Mouse (Mus musculus): Measurements from ENCODE around the gene Mcrip1. TPM values are rescaled to one million over a fixed set of nuclear protein-coding genes. Genes with fewer than 3 reads are reported as not detected.

Mcrip1 gene
- polyA plus RNA-seq, 1 experiment, result 4.1 TPM

GRCm38 (mm10) chr11:120512790-120513453 is 36.6 kb downstream of the Mcrip1 start:
- TF ChIP-seq GATA1 (IDR thresholded peaks at IDR 0.05; ENCODE audit: low read length) (no peak), TAL1 (IDR thresholded peaks at IDR 0.05; ENCODE audit: low read length) (no peak)
- H3K9me3 ChIP-seq (ENCODE audit: control insufficient read depth, low read length), result no peaks in the 10 kb centered on the region; the same call in 1 of the 2 replicates
- H3K4me1 ChIP-seq (ENCODE audit: control insufficient read depth), result peaks cover 35% of the 10 kb centered on the region
- H3K4me3 ChIP-seq (replicated peaks), result no peak overlapping the region
- no peaks in the 10 kb centered on the region for H3K36me3 ChIP-seq (ENCODE audit: control insufficient read depth)
- H3K27me3 ChIP-seq (ENCODE audit: control insufficient read depth), result no peaks in the 10 kb centered on the region; the same call in 1 of the 2 replicates

- peaks cover 34% of the 10 kb centered on the region for H3K4me1 ChIP-seq (ENCODE audit: control insufficient read depth)
- H3K9me3 ChIP-seq (ENCODE audit: control insufficient read depth, low read length), result no peaks in the 10 kb centered on the region; the same call in 1 of the 2 replicates
- H3K36me3 ChIP-seq (ENCODE audit: control insufficient read depth), result no peaks in the 10 kb centered on the region
- H3K4me3 ChIP-seq (replicated peaks), result peak overlapping the region; percentile 54
- H3K27me3 ChIP-seq (ENCODE audit: control insufficient read depth), result no peaks in the 10 kb centered on the region; the same call in none of the 2 replicates
- TF ChIP-seq GATA1 (IDR thresholded peaks at IDR 0.05; ENCODE audit: low read length) (no peak), TAL1 (IDR thresholded peaks at IDR 0.05; ENCODE audit: low read length) (no peak)
Measured at GRCm38 (mm10) chr11:120510375-120511030, 39.0 kb downstream of the Mcrip1 start.

- Histone ChIP-seq H3K4me3 (replicated peaks) (peak overlapping the region; percentile 54), H3K36me3 (ENCODE audit: control insufficient read depth) (no peaks in the 10 kb centered on the region), H3K9me3 (ENCODE audit: control insufficient read depth, low read length) (no peaks in the 10 kb centered on the region), H3K27me3 (ENCODE audit: control insufficient read depth) (no peaks in the 10 kb centered on the region; the same call in 1 of the 2 replicates), H3K4me1 (ENCODE audit: control insufficient read depth) (peaks cover 31% of the 10 kb centered on the region)
- TF ChIP-seq GATA1 (IDR thresholded peaks at IDR 0.05; ENCODE audit: low read length) (no peak), TAL1 (IDR thresholded peaks at IDR 0.05; ENCODE audit: low read length) (no peak)
Measured at GRCm38 (mm10) chr11:120509940-120510339, 39.6 kb downstream of the Mcrip1 start.

- Histone ChIP-seq H3K27me3 (ENCODE audit: control insufficient read depth) (no peaks in the 10 kb centered on the region; the same call in 1 of the 2 replicates), H3K4me1 (ENCODE audit: control insufficient read depth) (peaks cover 31% of the 10 kb centered on the region)
- TF ChIP-seq TAL1 (IDR thresholded peaks at IDR 0.05; ENCODE audit: low read length), result no peak
- no peak for TF ChIP-seq GATA1 (IDR thresholded peaks at IDR 0.05; ENCODE audit: low read length)
Measured at GRCm38 (mm10) chr11:120508290-120508870, 41.1 kb downstream of the Mcrip1 start.

GRCm38 (mm10) chr11:120507611-120508289 is 41.8 kb downstream of the Mcrip1 start:
- H3K27me3 ChIP-seq (ENCODE audit: control insufficient read depth), result no peaks in the 10 kb centered on the region; the same call in 1 of the 2 replicates
- H3K9me3 ChIP-seq (ENCODE audit: control insufficient read depth, low read length), result no peaks in the 10 kb centered on the region
- no peaks in the 10 kb centered on the region for H3K36me3 ChIP-seq (ENCODE audit: control insufficient read depth)
- TF ChIP-seq GATA1 (IDR thresholded peaks at IDR 0.05; ENCODE audit: low read length) (no peak), TAL1 (IDR thresholded peaks at IDR 0.05; ENCODE audit: low read length) (no peak)
- H3K4me1 ChIP-seq (ENCODE audit: control insufficient read depth), result peaks cover 31% of the 10 kb centered on the region
- no peak overlapping the region for H3K4me3 ChIP-seq (replicated peaks)

More at GRCm38 (mm10) chr11:120508290-120508870, 41.1 kb downstream of the Mcrip1 start:
- no peaks in the 10 kb centered on the region for H3K9me3 ChIP-seq (ENCODE audit: control insufficient read depth, low read length)
- H3K4me3 ChIP-seq (replicated peaks), result no peak overlapping the region
- H3K36me3 ChIP-seq (ENCODE audit: control insufficient read depth), result no peaks in the 10 kb centered on the region

GRCm38 (mm10) chr11:120506899-120507298 is 42.6 kb downstream of the Mcrip1 start:
- Histone ChIP-seq H3K4me3 (replicated peaks) (no peak overlapping the region), H3K4me1 (ENCODE audit: control insufficient read depth) (peaks cover 31% of the 10 kb centered on the region), H3K27me3 (ENCODE audit: control insufficient read depth) (no peaks in the 10 kb centered on the region; the same call in 1 of the 2 replicates), H3K36me3 (ENCODE audit: control insufficient read depth) (no peaks in the 10 kb centered on the region), H3K9me3 (ENCODE audit: control insufficient read depth, low read length) (no peaks in the 10 kb centered on the region)
- TF ChIP-seq GATA1 (IDR thresholded peaks at IDR 0.05; ENCODE audit: low read length), result no peak
- no peak for TF ChIP-seq TAL1 (IDR thresholded peaks at IDR 0.05; ENCODE audit: low read length)

GRCm38 (mm10) chr11:120505661-120506060 is 43.9 kb downstream of the Mcrip1 start:
- Histone ChIP-seq H3K9me3 (ENCODE audit: control insufficient read depth, low read length) (no peaks in the 10 kb centered on the region), H3K4me3 (replicated peaks) (no peak overlapping the region), H3K4me1 (ENCODE audit: control insufficient read depth) (peaks cover 22% of the 10 kb centered on the region), H3K36me3 (ENCODE audit: control insufficient read depth) (no peaks in the 10 kb centered on the region), H3K27me3 (ENCODE audit: control insufficient read depth) (peaks cover 3% of the 10 kb centered on the region)
- TF ChIP-seq TAL1 (IDR thresholded peaks at IDR 0.05; ENCODE audit: low read length) (no peak), GATA1 (IDR thresholded peaks at IDR 0.05; ENCODE audit: low read length) (no peak)

- Histone ChIP-seq H3K9me3 (ENCODE audit: control insufficient read depth, low read length) (no peaks in the 10 kb centered on the region), H3K4me1 (ENCODE audit: control insufficient read depth) (peaks cover 3% of the 10 kb centered on the region; the same call in 1 of the 2 replicates), H3K36me3 (ENCODE audit: control insufficient read depth) (peaks cover 26% of the 10 kb centered on the region), H3K27me3 (ENCODE audit: control insufficient read depth) (peaks cover 3% of the 10 kb centered on the region), H3K4me3 (replicated peaks) (no peak overlapping the region)
- TF ChIP-seq TAL1 (IDR thresholded peaks at IDR 0.05; ENCODE audit: low read length) (no peak), GATA1 (IDR thresholded peaks at IDR 0.05; ENCODE audit: low read length) (no peak)
Measured at GRCm38 (mm10) chr11:120501701-120502100, 47.8 kb downstream of the Mcrip1 start.

Data from erythroblast, embryonic 14.5 days (primary cell).